Mouse (Mus musculus): Measurements from ENCODE around the gene Ncs1.

DNA sequence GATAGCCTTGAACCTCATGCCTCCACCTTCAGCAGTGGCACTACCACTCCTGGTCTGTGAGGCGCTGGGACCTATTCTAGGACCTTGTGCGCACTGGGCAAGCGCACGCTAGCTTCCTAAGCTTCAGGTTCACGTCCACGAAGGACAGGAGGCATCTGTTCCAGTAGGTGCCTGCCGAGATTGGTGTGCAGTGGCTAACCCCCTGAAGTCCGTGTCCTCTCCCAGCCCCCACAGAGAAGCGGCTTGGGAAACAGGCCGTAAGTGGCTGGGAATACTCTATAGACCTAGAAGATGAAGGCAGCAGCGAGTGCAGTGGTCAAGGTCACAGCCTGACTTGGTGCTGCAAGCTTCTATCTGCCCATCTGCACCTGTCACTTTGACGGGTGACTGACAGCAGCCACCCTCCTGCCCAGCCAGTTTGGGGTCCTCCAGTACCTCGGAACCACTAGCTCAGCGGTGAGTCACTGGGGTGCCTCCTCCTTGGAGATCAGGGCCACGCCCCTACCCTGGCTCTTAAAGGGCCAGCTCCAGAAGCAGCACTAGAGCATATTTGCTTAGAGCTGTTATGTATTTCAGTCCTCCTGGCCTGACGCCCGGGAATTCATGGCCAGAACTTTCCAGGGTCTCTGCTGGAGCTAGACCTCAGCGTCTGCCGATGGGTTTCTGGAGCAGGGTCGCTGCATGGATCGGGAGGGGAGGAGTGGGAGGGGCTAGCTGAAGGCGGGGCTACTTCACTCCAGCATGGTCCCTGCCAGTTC is 13.2 kb downstream of the Ncs1 start:
- no peak for TF ChIP-seq CTCF (IDR thresholded peaks at IDR 0.05; ENCODE audit: low read depth)
- no peak for TF ChIP-seq EP300 (optimal IDR thresholded peaks at IDR 0.05)
